Mouse (Mus musculus): ENCODE measurements around the gene Fzd4. TPM values are rescaled to one million over a fixed set of nuclear protein-coding genes. Genes with fewer than 3 reads are reported as not detected.

The Fzd4 gene
- total and polyA plus RNA-seq, 3 experiments: 15.2 to 36.2 (median 33.7) TPM

GRCm38 (mm10) chr7:89436404-89436803 is 32.2 kb downstream of the Fzd4 start:
- Histone ChIP-seq H3K4me1 (ENCODE audit: control insufficient read depth, insufficient read depth, low read length) (peaks cover 5% of the 10 kb centered on the region; the same call in 1 of the 2 replicates), H3K27me3 (ENCODE audit: control insufficient read depth, insufficient read depth, low read length) (no peaks in the 10 kb centered on the region), H3K4me3 (no peak overlapping the region), H3K79me2 (replicated peaks; ENCODE audit: control insufficient read depth, insufficient read depth, low read length) (no peaks in the 10 kb centered on the region), H3K27ac (no peak overlapping the region; the same call in 1 of the 2 replicates), H3K36me3 (ENCODE audit: control insufficient read depth, insufficient read depth, low read length) (no peaks in the 10 kb centered on the region), H3K9ac (ENCODE audit: low read depth, low read length) (no peak overlapping the region)
- intact Hi-C loops (cut with DNase I): no loop called here
- TF ChIP-seq POLR2A (IDR thresholded peaks at IDR 0.05; ENCODE audit: insufficient read depth, low read depth, low read length): no peak
- TF ChIP-seq CTCF (IDR thresholded peaks at IDR 0.05): no peak
- no peak for TF ChIP-seq EP300 (IDR thresholded peaks at IDR 0.05; ENCODE audit: insufficient read depth, low read depth, low read length)
- no peak for DNase-seq
- 75% methylated on average over 5 of the region's 5 CpGs for WGBS

GRCm38 (mm10) chr7:89437589-89437988 is 33.4 kb downstream of the Fzd4 start:
- Histone ChIP-seq H3K36me3 (ENCODE audit: control insufficient read depth, insufficient read depth, low read length) (no peaks in the 10 kb centered on the region), H3K27me3 (ENCODE audit: control insufficient read depth, insufficient read depth, low read length) (no peaks in the 10 kb centered on the region), H3K4me3 (no peak overlapping the region), H3K9ac (ENCODE audit: low read depth, low read length) (no peak overlapping the region), H3K4me1 (ENCODE audit: control insufficient read depth, insufficient read depth, low read length) (peaks cover 5% of the 10 kb centered on the region; the same call in 1 of the 2 replicates), H3K79me2 (replicated peaks; ENCODE audit: control insufficient read depth, insufficient read depth, low read length) (no peaks in the 10 kb centered on the region), H3K27ac (no peak overlapping the region)
- TF ChIP-seq CTCF (IDR thresholded peaks at IDR 0.05) (peak; percentile 86), EP300 (IDR thresholded peaks at IDR 0.05; ENCODE audit: insufficient read depth, low read depth, low read length) (no peak)
- DNase-seq: no peak
- intact Hi-C loops (cut with DNase I): loop anchor here (1.0 kb wide), 1 partner anchor 36 kb away; no protein-coding TSS in a partner anchor
- 39% methylated on average over 4 of the region's 4 CpGs for WGBS

- Histone ChIP-seq H3K36me3 (ENCODE audit: control insufficient read depth, insufficient read depth, low read length) (no peaks in the 10 kb centered on the region), H3K79me2 (replicated peaks; ENCODE audit: control insufficient read depth, insufficient read depth, low read length) (no peaks in the 10 kb centered on the region), H3K27me3 (ENCODE audit: control insufficient read depth, insufficient read depth, low read length) (no peaks in the 10 kb centered on the region), H3K4me3 (no peak overlapping the region), H3K4me1 (ENCODE audit: control insufficient read depth, insufficient read depth, low read length) (peaks cover 5% of the 10 kb centered on the region), H3K9ac (ENCODE audit: low read depth, low read length) (no peak overlapping the region), H3K27ac (no peak overlapping the region)
- intact Hi-C loops (cut with DNase I): no loop called here
- no peak for TF ChIP-seq EP300 (IDR thresholded peaks at IDR 0.05; ENCODE audit: insufficient read depth, low read depth, low read length)
- TF ChIP-seq CTCF (IDR thresholded peaks at IDR 0.05): no peak
- no peak for TF ChIP-seq POLR2A (IDR thresholded peaks at IDR 0.05; ENCODE audit: insufficient read depth, low read depth, low read length)
- WGBS: 37% methylated on average over 7 of the region's 7 CpGs
- no peak for DNase-seq
Measured at GRCm38 (mm10) chr7:89441291-89441690, 37.1 kb downstream of the Fzd4 start.

DNA sequence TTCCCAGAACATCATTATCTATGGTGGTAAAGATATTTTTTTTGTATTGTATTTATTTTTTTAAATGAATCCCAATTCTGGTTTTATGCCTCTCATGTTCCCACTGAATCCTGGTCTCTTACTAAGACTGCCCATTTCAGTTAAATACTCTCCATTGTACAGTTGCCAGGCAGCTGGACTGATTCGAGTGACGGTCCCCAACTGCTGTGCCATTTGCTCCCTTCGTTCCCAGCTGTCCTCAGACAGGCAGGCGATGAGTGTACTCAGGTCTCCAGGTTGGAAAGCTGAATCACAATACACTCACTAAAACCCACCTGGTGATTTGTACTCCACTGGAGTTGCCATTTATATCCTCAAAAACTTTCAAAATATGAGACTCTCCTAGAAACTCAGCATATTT is 38.1 kb downstream of the Fzd4 start:
- Histone ChIP-seq H3K36me3 (ENCODE audit: control insufficient read depth, insufficient read depth, low read length) (no peaks in the 10 kb centered on the region), H3K27me3 (ENCODE audit: control insufficient read depth, insufficient read depth, low read length) (no peaks in the 10 kb centered on the region), H3K27ac (no peak overlapping the region; the same call in 1 of the 2 replicates), H3K4me3 (no peak overlapping the region), H3K4me1 (ENCODE audit: control insufficient read depth, insufficient read depth, low read length) (peaks cover 5% of the 10 kb centered on the region), H3K79me2 (replicated peaks; ENCODE audit: control insufficient read depth, insufficient read depth, low read length) (no peaks in the 10 kb centered on the region), H3K9ac (ENCODE audit: low read depth, low read length) (no peak overlapping the region)
- DNase-seq: no peak
- WGBS: 71% methylated on average over 4 of the region's 4 CpGs
- TF ChIP-seq EP300 (IDR thresholded peaks at IDR 0.05; ENCODE audit: insufficient read depth, low read depth, low read length) (no peak), POLR2A (IDR thresholded peaks at IDR 0.05; ENCODE audit: insufficient read depth, low read depth, low read length) (no peak), CTCF (IDR thresholded peaks at IDR 0.05) (no peak)
- intact Hi-C loops (cut with DNase I): no loop called here

DNA sequence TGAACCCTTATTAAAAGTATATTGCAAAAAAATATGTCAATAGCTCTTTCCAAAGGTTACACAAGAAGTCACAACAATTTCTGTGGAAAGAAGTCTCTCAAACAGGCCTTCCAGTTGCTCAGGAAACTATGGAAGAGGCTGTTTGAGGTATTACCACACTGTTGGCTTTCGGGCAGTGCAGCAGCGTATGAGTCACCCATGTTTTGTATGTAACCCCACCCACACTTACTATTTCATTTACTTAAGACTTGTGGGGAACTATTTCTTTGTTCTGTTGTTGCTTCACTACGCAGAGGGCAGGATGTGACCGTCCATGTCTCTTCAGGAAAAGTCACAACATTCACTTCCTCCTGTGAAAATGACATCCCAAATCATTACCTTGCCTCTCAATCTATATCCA is 41.0 kb downstream of the Fzd4 start:
- Histone ChIP-seq H3K27ac (no peak overlapping the region), H3K36me3 (ENCODE audit: control insufficient read depth, insufficient read depth, low read length) (no peaks in the 10 kb centered on the region), H3K4me3 (no peak overlapping the region), H3K4me1 (ENCODE audit: control insufficient read depth, insufficient read depth, low read length) (peaks cover 4% of the 10 kb centered on the region; the same call in 1 of the 2 replicates), H3K27me3 (ENCODE audit: control insufficient read depth, insufficient read depth, low read length) (no peaks in the 10 kb centered on the region), H3K79me2 (replicated peaks; ENCODE audit: control insufficient read depth, insufficient read depth, low read length) (no peaks in the 10 kb centered on the region), H3K9ac (ENCODE audit: low read depth, low read length) (no peak overlapping the region)
- TF ChIP-seq CTCF (IDR thresholded peaks at IDR 0.05) (no peak), EP300 (IDR thresholded peaks at IDR 0.05; ENCODE audit: insufficient read depth, low read depth, low read length) (no peak)
- DNase-seq: no peak
- intact Hi-C loops (cut with DNase I): no loop called here
- WGBS: 53% methylated on average over 4 of the region's 4 CpGs

DNA sequence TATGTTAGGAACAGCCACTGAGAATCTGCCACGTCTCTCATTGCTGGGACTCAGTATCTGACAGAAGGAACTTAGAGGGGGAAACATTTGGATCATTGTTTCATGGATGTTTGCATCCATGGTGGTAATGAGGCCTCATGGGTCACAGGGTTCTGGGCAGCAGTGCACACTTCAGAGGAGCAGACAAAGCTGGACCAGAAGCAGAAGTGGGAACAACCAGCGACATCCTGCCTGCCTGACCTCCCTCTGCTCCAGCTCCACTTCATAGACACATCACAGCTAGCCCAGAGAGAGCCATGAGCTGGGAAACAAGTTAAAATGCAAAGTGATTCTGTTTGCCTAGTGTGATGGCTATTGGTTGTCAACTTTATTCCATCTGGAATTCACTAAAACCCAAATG is 46.2 kb downstream of the Fzd4 start:
- intact Hi-C loops (cut with DNase I): no loop called here
- H3K4me3 ChIP-seq: no peak overlapping the region
- H3K4me1 ChIP-seq (ENCODE audit: control insufficient read depth, insufficient read depth, low read length): no peaks in the 10 kb centered on the region
- no peaks in the 10 kb centered on the region for H3K36me3 ChIP-seq (ENCODE audit: control insufficient read depth, insufficient read depth, low read length)
- no peaks in the 10 kb centered on the region for H3K27me3 ChIP-seq (ENCODE audit: control insufficient read depth, insufficient read depth, low read length)
- no peak overlapping the region for H3K9ac ChIP-seq (ENCODE audit: low read depth, low read length)
- no peaks in the 10 kb centered on the region for H3K79me2 ChIP-seq (replicated peaks; ENCODE audit: control insufficient read depth, insufficient read depth, low read length)
- 80% methylated on average over 2 of the region's 2 CpGs for WGBS
- no peak overlapping the region for H3K27ac ChIP-seq
- TF ChIP-seq POLR2A (IDR thresholded peaks at IDR 0.05; ENCODE audit: insufficient read depth, low read depth, low read length): no peak
- TF ChIP-seq CTCF (IDR thresholded peaks at IDR 0.05): no peak
- no peak for TF ChIP-seq EP300 (IDR thresholded peaks at IDR 0.05; ENCODE audit: insufficient read depth, low read depth, low read length)
- no peak for DNase-seq

Data from heart, adult 2 months (tissue).